Mouse (Mus musculus) CD4-positive helper T cell, adult 2 months (primary cell): ENCODE results near the gene Capn8.

Experiments used
- DNase-seq: peaks from one replicate; pipeline ENCODE4 v3.0.0-alpha.2; 2012; ENCODE audit warnings: low read depth, missing footprints, low spot score

Gene Capn8

GRCm38 (mm10) chr1:182678151-182678550, 113.3 kb downstream of the Capn8 start:
- no peak for DNase-seq

DNA sequence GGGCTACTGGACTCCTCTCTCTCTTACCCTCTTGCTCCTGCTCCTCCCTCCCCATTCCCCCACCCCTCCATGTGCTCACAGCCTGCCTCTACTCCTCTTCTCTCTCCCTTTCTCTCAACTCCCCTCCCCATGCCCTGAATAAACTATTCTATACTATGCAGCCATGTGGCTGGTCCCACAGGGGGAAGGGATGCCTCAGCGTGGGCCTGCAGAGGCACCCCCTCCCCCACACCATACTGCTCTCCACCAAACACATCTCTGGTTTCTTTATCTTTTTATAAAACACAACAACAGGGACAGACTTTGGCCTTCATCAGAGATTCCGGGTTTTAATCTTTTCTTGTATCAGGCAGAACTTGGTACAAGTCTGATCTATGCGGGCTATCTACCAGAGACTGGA, 114.4 kb downstream of the Capn8 start:
- DNase-seq = no peak

DNA sequence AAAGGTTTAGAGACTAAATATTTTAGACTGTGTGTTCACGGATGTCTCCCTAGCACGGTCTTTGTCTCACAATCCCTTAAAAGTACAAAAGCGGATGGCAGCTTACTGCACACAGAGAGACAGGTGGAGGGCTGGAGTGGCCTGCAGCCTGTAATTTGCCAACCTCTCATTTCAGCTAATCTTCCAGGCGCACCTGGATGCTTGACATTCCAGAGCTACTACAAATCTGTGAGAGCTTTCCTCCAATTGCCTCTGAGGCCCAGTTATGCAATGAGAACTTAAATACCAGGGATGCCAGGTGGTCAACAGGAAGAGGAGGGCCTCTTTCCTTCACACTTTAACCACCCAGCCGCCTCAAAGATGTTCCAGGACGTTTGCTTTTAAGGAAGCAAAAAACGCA, 114.8 kb downstream of the Capn8 start:
- no peak for DNase-seq
